In genomic region chr13:16219877-16220276, GRCm38 (mm10) we compare ENCODE assay signal across 26 mouse cellular contexts.
DNase-seq lines count a peak whose midpoint lies in the region; ATAC-seq and TF ChIP-seq lines count a peak whose summit lies in the region.
"Had no signal": no experiment of that assay in that cellular context is flagged by ENCODE, and none has a peak within 500 bp of the region (broad histone marks: within the 10 kb centered on the region; RNA-seq: fewer than 3 reads in every experiment).

No protein-coding gene starts in this region.

- peaks cover 3% of the 10 kb centered on the region; the same call in 1 of the 2 replicates for H3K4me1 ChIP-seq in heart, embryonic 15.5 days (replicated peaks)
- no peaks in the 10 kb centered on the region; the same call in 1 of the 2 replicates for H3K4me1 ChIP-seq in heart, adult 2 months (ENCODE audit: control insufficient read depth, insufficient read depth, low read length)
- no peaks in the 10 kb centered on the region for H3K4me1 ChIP-seq in heart, postnatal 0 days (ENCODE audit: control insufficient read depth, insufficient read depth)
- H3K4me1 ChIP-seq: embryonic facial prominence, embryonic 10.5 days; embryonic facial prominence, embryonic 12.5 days; forebrain, embryonic 10.5 days; forebrain, embryonic 12.5 days had no signal

- ATAC-seq in heart, embryonic 15.5 days (replicated peaks; ENCODE audit: insufficient number of reproducible peaks, insufficient read depth, low FRiP score, low read depth), result 0 out of 2 replicates have a peak, but pooled peaks have one; percentile 31
- ATAC-seq in heart, postnatal 0 days (ENCODE audit: insufficient read depth, low read depth), result peak; percentile 63; the same call in 1 of the 2 replicates
- ATAC-seq: CD4-positive, CD25-positive, alpha-beta regulatory T cell, adult 4 months; forebrain, embryonic 14.5 days; forebrain, embryonic 16.5 days had no signal

- H3K4me2 ChIP-seq in heart, embryonic 15.5 days, result no peak overlapping the region
- H3K4me2 ChIP-seq in heart, postnatal 0 days (ENCODE audit: low read depth, low read length), result no peak overlapping the region
- H3K4me2 ChIP-seq: embryonic facial prominence, embryonic 12.5 days; forebrain, embryonic 12.5 days had no signal

- TF ChIP-seq POLR2A in heart, adult 2 months (IDR thresholded peaks at IDR 0.05; ENCODE audit: insufficient read depth, low read depth, low read length), result no peak

- no peak overlapping the region for H3K27ac ChIP-seq in heart, embryonic 15.5 days
- no peak overlapping the region for H3K27ac ChIP-seq in heart, adult 2 months
- no peak overlapping the region for H3K27ac ChIP-seq in heart, postnatal 0 days (ENCODE audit: low read depth)
- H3K27ac ChIP-seq: embryonic facial prominence, embryonic 10.5 days; embryonic facial prominence, embryonic 12.5 days; forebrain, embryonic 10.5 days; forebrain, embryonic 12.5 days had no signal

- no peak overlapping the region for H3K9ac ChIP-seq in heart, embryonic 15.5 days
- H3K9ac ChIP-seq in heart, adult 2 months (ENCODE audit: low read depth, low read length), result no peak overlapping the region
- no peak overlapping the region for H3K9ac ChIP-seq in heart, postnatal 0 days (replicated peaks; ENCODE audit: low read depth, low read length)
- H3K9ac ChIP-seq: embryonic facial prominence, embryonic 12.5 days; forebrain, embryonic 12.5 days had no signal

- intact Hi-C loops in heart, adult 2 months (cut with DNase I), result no loop called here
- intact Hi-C loops in heart, postnatal 25 days (cut with DNase I), result no loop called here
- intact Hi-C loops in left cerebral cortex, postnatal 10 days (cut with DNase I), result no loop called here

- H3K9me3 ChIP-seq in heart, embryonic 15.5 days (replicated peaks), result no peaks in the 10 kb centered on the region
- no peaks in the 10 kb centered on the region for H3K9me3 ChIP-seq in heart, postnatal 0 days (replicated peaks; ENCODE audit: control insufficient read depth, low read length)
- H3K9me3 ChIP-seq: embryonic facial prominence, embryonic 10.5 days; embryonic facial prominence, embryonic 12.5 days; forebrain, embryonic 10.5 days; forebrain, embryonic 12.5 days; G1E had no signal

- no peaks in the 10 kb centered on the region for H3K27me3 ChIP-seq in heart, embryonic 15.5 days
- no peaks in the 10 kb centered on the region for H3K27me3 ChIP-seq in heart, adult 2 months (ENCODE audit: control insufficient read depth, insufficient read depth, low read length)
- no peaks in the 10 kb centered on the region for H3K27me3 ChIP-seq in heart, postnatal 0 days (ENCODE audit: control insufficient read depth, insufficient read depth, low read length)
- H3K27me3 ChIP-seq: CH12.LX; embryonic facial prominence, embryonic 12.5 days; forebrain, embryonic 12.5 days had no signal

- H3K4me3 ChIP-seq in heart, embryonic 15.5 days, result no peak overlapping the region
- H3K4me3 ChIP-seq in heart, adult 2 months, result no peak overlapping the region
- no peak overlapping the region for H3K4me3 ChIP-seq in heart, postnatal 0 days (ENCODE audit: low read depth, low read length)
- H3K4me3 ChIP-seq: embryonic facial prominence, embryonic 10.5 days; embryonic facial prominence, embryonic 12.5 days; erythroblast, embryonic 14.5 days; forebrain, embryonic 10.5 days; forebrain, embryonic 12.5 days had no signal

- no peaks in the 10 kb centered on the region for H3K36me3 ChIP-seq in heart, embryonic 15.5 days
- no peaks in the 10 kb centered on the region for H3K36me3 ChIP-seq in heart, adult 2 months (ENCODE audit: control insufficient read depth, insufficient read depth, low read length)
- no peaks in the 10 kb centered on the region for H3K36me3 ChIP-seq in heart, postnatal 0 days (replicated peaks; ENCODE audit: control insufficient read depth, insufficient read depth, low read length)
- H3K36me3 ChIP-seq: embryonic facial prominence, embryonic 10.5 days; embryonic facial prominence, embryonic 12.5 days; forebrain, embryonic 10.5 days; forebrain, embryonic 12.5 days; G1E had no signal

- DNase-seq in heart, adult 2 months, result no peak
- DNase-seq in heart, postnatal 0 days (ENCODE audit: low spot score), result peak; percentile 16
- no peak for DNase-seq in heart, postnatal 25 days (ENCODE audit: low spot score)
- DNase-seq in Muller cell, postnatal 12 days (ENCODE audit: inconsistent ontology term), result peak; percentile 68
- no peak for DNase-seq in layer of hippocampus, adult 9-10 months (ENCODE audit: low spot score)
- no peak for DNase-seq in left cerebral cortex, postnatal 10 days (ENCODE audit: extremely low spot score in 1 of 2, low spot score in 2 of 2)
- DNase-seq: adrenal gland, adult 2 months; adrenal gland, postnatal 10 days; adrenal gland, postnatal 25 days; B cell, adult 2 months; cerebellum, adult 11 months; cerebellum, adult 2 months; cerebellum, adult 9-10 months; cerebellum, postnatal 10 days; cerebellum, postnatal 25 days had no signal

- TF ChIP-seq CTCF in heart, adult 2 months (IDR thresholded peaks at IDR 0.05), result no peak
- no peak for TF ChIP-seq CTCF in heart, postnatal 0 days (IDR thresholded peaks at IDR 0.05; ENCODE audit: low read depth)

- H3K79me2 ChIP-seq in heart, adult 2 months (replicated peaks; ENCODE audit: control insufficient read depth, insufficient read depth, low read length), result no peaks in the 10 kb centered on the region

- TF ChIP-seq EP300 in heart, adult 2 months (IDR thresholded peaks at IDR 0.05; ENCODE audit: insufficient read depth, low read depth, low read length), result no peak
- TF ChIP-seq EP300 in heart, postnatal 0 days (IDR thresholded peaks at IDR 0.05; ENCODE audit: low read depth), result no peak

Comparison
In these comparisons a context has a peak if more than half of its experiments do, and no peak if none do; other contexts are left out.
1. DNase-seq: peak in heart, postnatal 0 days (single experiment) and Muller cell, postnatal 12 days (single experiment); none in heart, adult 2 months (0 of 2), heart, postnatal 25 days (single experiment), layer of hippocampus, adult 9-10 months (single experiment) and left cerebral cortex, postnatal 10 days (0 of 2).